Mouse (Mus musculus) hindbrain, embryonic 15.5 days (tissue): Measurements from ENCODE around the gene Elovl5. TPM values are rescaled to one million over a fixed set of nuclear protein-coding genes. Genes with fewer than 3 reads are reported as not detected.
"Not testable (repeated sequence)": the region's sequence is repeated elsewhere in the genome, so short reads cannot be mapped to it uniquely, and the experiment has no call there.

ENCODE experiments used
- ATAC-seq: fragments of 200-750 bp; cut with Nextera tagmentation; 2 replicates; pipeline ENCODE4 v1.8.0; 2017; ENCODE audit warnings: low read depth, moderate number of reproducible peaks, moderate TSS enrichment; ENCODE audit not compliant: low FRiP score
- H3K27ac ChIP-seq: fragments of 300-500 bp; sonication (generic); replicated peaks from 2 replicates; pipeline ENCODE4 v1.5.1; 2015; ENCODE audit warnings: mild to moderate bottlenecking, inconsistent platforms
- H3K27me3 ChIP-seq: fragments of 300-500 bp; sonication (generic); 2 replicates; pipeline ENCODE4 v1.6.1; 2015; ENCODE audit warnings: control low read depth, inconsistent platforms
- H3K36me3 ChIP-seq: fragments of 300-500 bp; sonication (generic); 2 replicates; pipeline ENCODE4 v1.6.1; 2015; ENCODE audit warnings: control low read depth, inconsistent platforms
- H3K4me1 ChIP-seq: fragments of 300-500 bp; sonication (generic); replicated peaks from 2 replicates; pipeline ENCODE4 v1.6.1; 2015; ENCODE audit warnings: control low read depth, inconsistent platforms
- H3K4me2 ChIP-seq: fragments of 300-500 bp; sonication (generic); 2 replicates; pipeline ENCODE4 v1.6.1; 2015; ENCODE audit warnings: moderate library complexity, mild to moderate bottlenecking, inconsistent platforms
- H3K4me3 ChIP-seq: fragments of 300-500 bp; sonication (generic); 2 replicates; pipeline ENCODE4 v1.5.1; 2015; ENCODE audit warnings: mild to moderate bottlenecking, inconsistent platforms
- H3K9ac ChIP-seq: fragments of 300-500 bp; sonication (generic); 2 replicates; pipeline ENCODE4 v1.6.1; 2015; ENCODE audit warnings: inconsistent platforms
- H3K9me3 ChIP-seq: fragments of 300-500 bp; sonication (generic); 2 replicates; pipeline ENCODE4 v1.6.1; 2016; ENCODE audit warnings: control low read depth, inconsistent platforms
- WGBS: fragments of 180-500 bp; shearing (Covaris S2); methylation state at CpG from one replicate; pipeline ENCODE4 v1.1.7; 2015; 5-methylcytosine and 5-hydroxymethylcytosine counted together
- polyA plus RNA-seq: library from polyadenylated mRNA; unstranded; fragments of >200 nt; fragmentation: Nextera tagmentation; extraction: Ambion mirVana; gene quantifications from 2 replicates; pipeline ENCODE4 v1.2.1, GENCODE M21; 2015

The Elovl5 gene
- polyA plus RNA-seq, 1 experiment from 2014 or later: 67.1 TPM

DNA sequence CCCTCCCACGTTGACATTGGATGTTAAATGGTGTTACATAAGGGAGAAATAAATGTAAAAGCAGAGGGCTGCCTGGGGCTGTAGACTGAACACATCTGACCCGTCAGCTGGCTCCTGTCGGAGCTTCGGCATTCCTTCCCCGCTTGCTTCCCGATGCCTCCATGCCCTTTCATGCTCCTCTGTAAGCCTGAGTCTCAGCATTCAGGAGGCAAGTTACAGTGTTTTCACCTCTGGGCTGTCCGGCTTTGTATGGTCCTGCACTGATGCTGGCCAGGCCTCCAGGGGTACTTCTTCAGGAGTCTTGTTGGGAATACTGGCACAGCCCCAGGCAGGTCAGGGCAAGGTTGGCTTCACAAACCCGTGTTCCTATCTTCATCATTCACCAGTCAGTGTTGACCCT, 72.5 kb downstream of the Elovl5 start:
- Histone ChIP-seq H3K36me3 (no peaks in the 10 kb centered on the region), H3K4me2 (no peak overlapping the region), H3K4me3 (no peak overlapping the region), H3K4me1 (no peaks in the 10 kb centered on the region), H3K27ac (no peak overlapping the region), H3K9me3 (no peaks in the 10 kb centered on the region), H3K27me3 (no peaks in the 10 kb centered on the region), H3K9ac (no peak overlapping the region)
- no peak for ATAC-seq
- 59% methylated on average over 8 of the region's 8 CpGs for WGBS

DNA sequence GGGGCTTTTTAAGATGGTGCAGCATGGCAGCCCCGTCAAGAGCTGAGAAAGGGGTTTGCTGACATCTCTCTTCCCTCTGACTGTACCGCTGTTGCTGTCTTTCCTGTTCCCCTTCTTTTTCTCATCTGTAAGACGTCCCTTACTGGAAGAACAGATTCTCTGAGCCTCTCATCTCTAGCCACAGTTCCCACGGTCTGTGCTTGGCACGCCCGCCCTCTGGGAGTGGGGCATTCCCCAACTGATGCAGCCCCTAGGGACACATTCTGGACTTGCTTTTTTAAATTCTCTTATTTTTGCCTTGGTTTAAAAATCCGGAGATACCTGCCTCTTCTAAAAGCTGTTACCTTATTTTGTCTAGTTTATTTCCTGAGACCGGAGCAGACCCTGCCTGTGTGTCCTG, 73.1 kb downstream of the Elovl5 start:
- H3K9ac ChIP-seq: no peak overlapping the region
- H3K4me3 ChIP-seq: no peak overlapping the region
- no peaks in the 10 kb centered on the region for H3K9me3 ChIP-seq
- H3K4me1 ChIP-seq: no peaks in the 10 kb centered on the region
- no peaks in the 10 kb centered on the region for H3K27me3 ChIP-seq
- ATAC-seq: no peak
- no peaks in the 10 kb centered on the region for H3K36me3 ChIP-seq
- no peak overlapping the region for H3K27ac ChIP-seq
- H3K4me2 ChIP-seq: no peak overlapping the region
- WGBS: 66% methylated on average over 8 of the region's 8 CpGs

DNA sequence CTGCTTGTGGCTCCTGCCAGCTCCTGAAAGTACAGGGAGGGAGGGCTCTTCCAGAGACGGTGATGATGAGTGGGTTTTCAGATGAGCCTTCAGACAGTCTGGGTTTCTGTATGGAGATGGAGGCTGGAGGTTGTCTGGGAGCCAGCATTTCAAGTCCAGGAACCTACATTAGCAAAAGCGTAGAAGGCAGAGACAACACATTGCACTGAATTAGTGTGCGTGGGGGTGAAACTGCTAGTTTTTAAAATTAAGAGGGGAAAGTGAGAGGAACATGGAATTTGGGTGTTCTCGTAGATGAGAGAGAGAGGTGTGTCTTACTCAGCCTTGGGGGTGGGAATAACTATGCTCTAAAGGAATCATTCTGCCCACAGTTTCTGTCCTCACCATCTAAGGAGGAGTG, 74.5 kb downstream of the Elovl5 start:
- no peaks in the 10 kb centered on the region for H3K27me3 ChIP-seq
- H3K9ac ChIP-seq: no peak overlapping the region
- no peak overlapping the region for H3K4me3 ChIP-seq
- H3K4me2 ChIP-seq: no peak overlapping the region
- no peak overlapping the region for H3K27ac ChIP-seq
- no peaks in the 10 kb centered on the region for H3K4me1 ChIP-seq
- 94% methylated on average over 4 of the region's 4 CpGs for WGBS
- ATAC-seq: no peak
- no peaks in the 10 kb centered on the region for H3K36me3 ChIP-seq
- no peaks in the 10 kb centered on the region for H3K9me3 ChIP-seq

DNA sequence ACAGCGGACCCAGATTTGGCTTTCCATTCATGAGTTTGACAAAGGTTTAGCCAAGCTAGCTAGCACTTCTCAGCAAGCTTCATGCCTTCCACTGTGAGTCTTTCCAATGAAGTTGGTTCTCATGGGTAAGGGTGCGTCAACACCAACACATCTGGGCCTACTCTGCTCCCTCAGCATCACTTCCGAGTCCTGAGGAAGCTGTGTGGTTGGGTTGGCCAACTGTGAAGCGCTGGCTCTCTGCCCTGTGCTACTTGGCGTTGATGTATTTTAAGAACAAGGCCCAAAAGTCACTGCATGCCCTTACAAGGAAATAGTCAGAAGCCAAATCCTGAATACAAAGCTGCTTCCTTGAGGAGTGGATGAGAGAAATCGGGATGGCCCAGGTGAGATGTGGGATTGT, 75.1 kb downstream of the Elovl5 start:
- Histone ChIP-seq H3K36me3 (no peaks in the 10 kb centered on the region), H3K4me1 (no peaks in the 10 kb centered on the region), H3K27me3 (no peaks in the 10 kb centered on the region), H3K9me3 (no peaks in the 10 kb centered on the region), H3K4me2 (no peak overlapping the region), H3K27ac (no peak overlapping the region), H3K9ac (no peak overlapping the region), H3K4me3 (no peak overlapping the region)
- no peak for ATAC-seq
- 92% methylated on average over 6 of the region's 6 CpGs for WGBS

DNA sequence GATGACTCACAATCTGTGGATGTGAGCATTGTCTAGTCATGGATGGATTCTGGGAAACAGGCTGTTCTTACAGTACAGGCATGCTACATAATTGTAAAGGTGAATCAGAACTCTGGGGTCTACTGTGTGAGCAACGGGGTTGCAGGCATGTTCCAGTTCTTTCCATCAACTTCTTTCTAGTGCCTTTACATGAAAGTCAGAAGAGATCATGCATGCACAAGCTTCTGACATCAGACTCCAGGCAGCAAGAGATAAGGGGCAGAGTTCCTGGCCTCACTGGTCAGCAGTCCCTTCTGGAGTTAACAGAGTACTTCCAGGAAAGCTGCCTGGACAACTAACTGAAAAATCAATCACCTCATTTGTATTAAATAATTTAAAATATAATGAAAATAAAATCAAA, 75.9 kb downstream of the Elovl5 start:
- no peak overlapping the region for H3K4me2 ChIP-seq
- ATAC-seq: no peak
- no peak overlapping the region for H3K4me3 ChIP-seq
- H3K27me3 ChIP-seq: no peaks in the 10 kb centered on the region
- H3K4me1 ChIP-seq: no peaks in the 10 kb centered on the region
- WGBS: 93% methylated on average over 1 of the region's 1 CpGs
- H3K9me3 ChIP-seq: no peaks in the 10 kb centered on the region
- H3K9ac ChIP-seq: no peak overlapping the region
- H3K36me3 ChIP-seq: no peaks in the 10 kb centered on the region
- H3K27ac ChIP-seq: no peak overlapping the region

DNA sequence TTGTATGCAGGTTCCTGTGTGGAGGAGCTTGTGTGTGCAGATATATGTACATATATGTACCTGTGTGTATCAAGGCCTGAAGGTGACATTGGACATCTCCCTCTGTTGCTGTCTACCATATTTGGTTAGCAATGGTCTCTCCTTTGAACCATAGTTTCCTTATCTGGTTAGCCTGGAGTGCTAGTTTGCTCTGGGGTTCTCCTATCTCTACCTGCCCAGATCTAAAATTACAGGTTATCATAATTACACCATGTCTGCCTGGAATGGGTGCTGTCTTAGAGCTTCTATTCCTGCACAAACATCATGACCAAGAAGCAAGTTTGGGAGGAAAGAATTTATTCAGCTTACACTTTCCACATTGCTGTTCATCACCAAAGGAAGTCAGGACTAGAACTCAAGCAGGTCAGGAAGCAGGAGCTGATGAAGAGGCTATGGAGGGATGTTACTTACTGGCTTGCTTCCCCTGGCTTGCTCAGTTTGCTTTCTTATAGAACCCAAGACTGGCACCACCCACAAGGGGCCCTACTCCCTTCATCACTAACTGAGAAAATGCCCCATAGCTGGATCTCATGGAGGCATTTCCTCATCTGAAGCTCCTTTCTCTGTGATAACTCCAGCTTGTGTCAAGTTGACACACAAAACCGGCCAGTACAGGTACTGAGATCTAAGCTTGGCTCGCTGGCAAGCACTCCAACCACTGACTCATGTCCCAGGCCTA, 76.5 kb downstream of the Elovl5 start:
- H3K4me1 ChIP-seq, H3K36me3 ChIP-seq, H3K9ac ChIP-seq, H3K27ac ChIP-seq, H3K4me3 ChIP-seq, H3K27me3 ChIP-seq, H3K4me2 ChIP-seq, H3K9me3 ChIP-seq, ATAC-seq: not testable (repeated sequence)
- WGBS: 88% methylated on average over 2 of the region's 2 CpGs

GRCm38 (mm10) chr9:77995235-77995634, 78.1 kb downstream of the Elovl5 start:
- Histone ChIP-seq H3K9me3 (no peaks in the 10 kb centered on the region), H3K36me3 (no peaks in the 10 kb centered on the region), H3K4me3 (no peak overlapping the region), H3K27me3 (no peaks in the 10 kb centered on the region), H3K27ac (no peak overlapping the region), H3K9ac (no peak overlapping the region), H3K4me2 (no peak overlapping the region), H3K4me1 (no peaks in the 10 kb centered on the region)
- WGBS: 70% methylated on average over 9 of the region's 9 CpGs
- ATAC-seq: no peak

GRCm38 (mm10) chr9:78000586-78001500, 83.7 kb downstream of the Elovl5 start:
- H3K27me3 ChIP-seq: no peaks in the 10 kb centered on the region
- 90% methylated on average over 7 of the region's 7 CpGs for WGBS
- H3K4me3 ChIP-seq: no peak overlapping the region
- no peaks in the 10 kb centered on the region for H3K36me3 ChIP-seq
- H3K27ac ChIP-seq: no peak overlapping the region
- H3K4me2 ChIP-seq: no peak overlapping the region
- no peaks in the 10 kb centered on the region for H3K4me1 ChIP-seq
- H3K9me3 ChIP-seq: no peaks in the 10 kb centered on the region
- no peak for ATAC-seq
- no peak overlapping the region for H3K9ac ChIP-seq

DNA sequence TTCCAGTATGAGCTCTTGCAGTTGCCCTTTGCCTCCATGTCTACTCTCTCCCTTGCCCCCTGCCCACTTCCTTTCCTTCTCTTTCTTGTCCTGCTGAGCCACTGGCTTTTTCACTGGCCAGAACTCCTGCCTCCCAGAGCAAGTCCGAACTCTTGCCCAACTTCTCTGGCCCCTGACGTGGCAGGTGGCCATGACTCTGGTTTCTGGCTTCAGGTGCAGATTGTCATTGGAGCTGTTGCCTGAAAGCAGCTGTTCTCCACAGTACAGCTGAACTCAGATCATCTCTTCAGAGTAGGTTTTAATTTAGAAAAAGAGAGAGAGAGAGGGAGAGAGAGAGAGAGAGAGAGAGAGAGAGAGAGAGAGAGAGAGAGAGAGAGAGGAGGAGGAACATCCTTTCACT, 86.1 kb downstream of the Elovl5 start:
- WGBS: 92% methylated on average over 2 of the region's 2 CpGs

DNA sequence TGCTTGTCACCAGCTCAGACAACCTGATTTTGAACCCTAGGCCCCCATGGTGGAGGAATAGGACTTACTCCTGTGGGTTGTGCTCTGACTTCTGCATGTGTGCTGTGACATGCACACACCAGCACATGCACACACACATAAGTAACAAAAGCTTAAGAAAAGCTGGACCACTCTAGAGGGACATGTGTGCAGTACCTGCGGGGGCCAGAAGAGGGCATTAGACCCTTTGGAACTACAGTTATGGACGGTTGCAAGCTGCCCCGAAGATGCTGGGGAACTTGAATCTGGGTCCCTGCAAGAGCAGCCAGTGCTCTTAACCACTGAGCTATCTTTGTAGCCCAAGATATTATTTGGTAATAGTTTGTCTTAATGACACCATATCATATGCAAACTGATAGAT, 88.3 kb downstream of the Elovl5 start:
- 55% methylated on average over 3 of the region's 3 CpGs for WGBS
- ATAC-seq: no peak

More for the DNA sequence above, 86.1 kb downstream of the Elovl5 start:
- no peak for ATAC-seq
- Histone ChIP-seq H3K4me1 (no peaks in the 10 kb centered on the region), H3K9ac (no peak overlapping the region), H3K4me2 (no peak overlapping the region), H3K36me3 (no peaks in the 10 kb centered on the region), H3K27me3 (no peaks in the 10 kb centered on the region), H3K27ac (no peak overlapping the region), H3K4me3 (no peak overlapping the region), H3K9me3 (no peaks in the 10 kb centered on the region)

DNA sequence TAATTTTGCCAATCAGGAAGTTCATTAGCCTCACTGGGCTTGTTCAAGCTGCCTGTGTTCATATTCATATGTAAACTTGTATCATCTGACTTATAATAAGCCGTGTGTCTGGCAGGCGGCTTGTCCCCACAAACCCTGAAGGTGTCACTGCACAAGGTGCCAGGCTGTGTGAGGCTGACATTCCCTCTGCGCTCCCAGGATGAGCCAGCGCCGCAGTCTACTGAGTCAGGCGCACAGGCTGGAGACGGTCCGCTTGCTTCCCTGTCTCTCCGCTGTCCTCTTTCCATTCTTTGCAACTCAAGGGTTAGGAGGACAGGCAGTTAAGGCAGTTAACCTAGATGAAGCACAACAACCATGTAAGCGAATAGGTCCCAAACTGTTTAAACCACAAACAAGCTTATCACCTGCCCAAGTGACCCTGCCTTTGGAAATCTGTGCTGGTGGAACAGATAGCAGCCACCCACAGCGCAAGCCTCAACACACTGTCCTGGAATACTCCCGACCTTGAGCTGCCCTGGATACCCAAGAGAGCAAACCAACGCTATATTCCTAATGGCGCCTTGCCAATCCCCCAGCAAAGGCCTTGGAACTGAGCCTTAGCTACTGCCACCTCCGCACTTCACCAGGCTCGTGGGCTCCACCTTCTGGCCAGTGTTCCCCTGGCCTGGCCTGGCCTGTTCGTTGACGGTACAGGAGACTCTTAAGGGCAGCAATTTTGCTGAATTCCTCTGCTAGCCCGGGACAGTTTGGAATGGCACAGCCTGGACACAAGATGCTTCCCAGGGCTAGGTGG, 89.2 kb downstream of the Elovl5 start:
- Histone ChIP-seq H3K9ac (no peak overlapping the region), H3K4me3 (no peak overlapping the region), H3K4me1 (no peaks in the 10 kb centered on the region), H3K27ac (no peak overlapping the region), H3K36me3 (no peaks in the 10 kb centered on the region), H3K27me3 (no peaks in the 10 kb centered on the region), H3K9me3 (no peaks in the 10 kb centered on the region), H3K4me2 (no peak overlapping the region)
- ATAC-seq: peak; percentile 78; the same call in 1 of the 2 replicates
- WGBS: 59% methylated on average over 19 of the region's 19 CpGs

More for the DNA sequence above, 88.3 kb downstream of the Elovl5 start:
- Histone ChIP-seq H3K27ac (no peak overlapping the region), H3K9ac (no peak overlapping the region), H3K4me3 (no peak overlapping the region), H3K36me3 (no peaks in the 10 kb centered on the region), H3K4me1 (no peaks in the 10 kb centered on the region), H3K27me3 (no peaks in the 10 kb centered on the region), H3K9me3 (no peaks in the 10 kb centered on the region), H3K4me2 (no peak overlapping the region)

DNA sequence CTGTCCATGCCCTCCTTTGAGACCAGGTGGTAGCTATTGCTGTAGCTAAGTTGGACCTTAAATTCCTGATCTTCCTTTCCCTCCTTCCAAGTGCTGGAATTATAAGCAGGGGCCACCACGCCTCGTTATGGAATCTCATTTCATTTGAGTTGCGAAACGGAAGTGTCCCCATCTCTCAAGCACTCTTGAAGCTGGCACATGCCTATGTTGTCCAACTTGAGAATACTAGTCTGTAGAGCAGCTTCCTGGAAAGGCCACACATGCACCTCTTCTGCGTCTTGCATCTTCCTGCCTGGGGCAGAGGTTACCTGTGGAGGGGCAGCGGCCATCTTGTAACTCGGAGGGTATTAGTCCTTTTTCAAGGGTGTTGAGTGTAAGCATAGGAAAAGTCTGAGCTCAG, 92.2 kb downstream of the Elovl5 start:
- Histone ChIP-seq H3K9ac (no peak overlapping the region), H3K4me1 (no peaks in the 10 kb centered on the region), H3K4me2 (no peak overlapping the region), H3K9me3 (no peaks in the 10 kb centered on the region), H3K27ac (no peak overlapping the region), H3K36me3 (no peaks in the 10 kb centered on the region), H3K4me3 (no peak overlapping the region), H3K27me3 (no peaks in the 10 kb centered on the region)
- 94% methylated on average over 7 of the region's 7 CpGs for WGBS
- no peak for ATAC-seq
